Mouse (Mus musculus) limb, embryonic 11.5 days (tissue): Measurements from ENCODE around the gene Nectin1. TPM values are rescaled to one million over a fixed set of nuclear protein-coding genes. Genes with fewer than 3 reads are reported as not detected.
A peak's percentile ranks its signal among the peaks of the same experiment; 100 is the strongest.

Experiments
- ATAC-seq: fragments of 200-750 bp; cut with Nextera tagmentation; 2 replicates; pipeline ENCODE4 v1.8.0; 2017; ENCODE audit warnings: low read depth; ENCODE audit not compliant: insufficient number of reproducible peaks, low FRiP score, low TSS enrichment
- DNase-seq: peaks from one replicate; pipeline ENCODE4 v3.0.0-alpha.2; 2015; ENCODE audit warnings: low spot score
- H3K27ac ChIP-seq: fragments of 300-500 bp; sonication (generic); replicated peaks from 2 replicates; pipeline ENCODE4 v1.5.1; 2014; ENCODE audit warnings: low read depth, mild to moderate bottlenecking, low read length
- H3K27me3 ChIP-seq: fragments of 300-500 bp; sonication (generic); 2 replicates; pipeline ENCODE4 v1.6.1; 2014; ENCODE audit warnings: mild to moderate bottlenecking, low read length, mixed read lengths; ENCODE audit not compliant: control insufficient read depth, insufficient read depth
- H3K36me3 ChIP-seq: fragments of 300-500 bp; sonication (generic); 2 replicates; pipeline ENCODE4 v1.6.1; 2014; ENCODE audit warnings: mild to moderate bottlenecking, low read length, moderate library complexity, mixed read lengths; ENCODE audit not compliant: control insufficient read depth, insufficient read depth
- H3K4me1 ChIP-seq: fragments of 300-500 bp; sonication (generic); 2 replicates; pipeline ENCODE4 v1.6.1; 2014; ENCODE audit warnings: low read length, mixed read lengths; ENCODE audit not compliant: control insufficient read depth, insufficient read depth
- H3K4me2 ChIP-seq: fragments of 300-500 bp; sonication (generic); 2 replicates; pipeline ENCODE4 v1.6.1; 2014; ENCODE audit warnings: low read depth, mild to moderate bottlenecking, moderate library complexity; ENCODE audit not compliant: severe bottlenecking
- H3K4me3 ChIP-seq: fragments of 300-500 bp; sonication (generic); 2 replicates; pipeline ENCODE4 v1.5.1; 2014; ENCODE audit warnings: low read depth, low read length
- H3K9ac ChIP-seq: fragments of 300-500 bp; sonication (generic); 2 replicates; pipeline ENCODE4 v1.6.1; 2014; ENCODE audit warnings: mild to moderate bottlenecking, low read length
- H3K9me3 ChIP-seq: fragments of 300-500 bp; sonication (generic); 2 replicates; pipeline ENCODE4 v1.6.1; 2016; ENCODE audit warnings: low read length; ENCODE audit not compliant: control insufficient read depth
- WGBS: fragments of 180-500 bp; shearing (Covaris S2); extraction: QIAGEN DNeasy Blood & Tissue Kit; methylation state at CpG from one replicate; pipeline ENCODE4 v1.1.7; 2014; 5-methylcytosine and 5-hydroxymethylcytosine counted together
- polyA plus RNA-seq: library from polyadenylated mRNA; unstranded; fragments of >200 nt; fragmentation: Nextera tagmentation; extraction: Ambion mirVana; gene quantifications from 2 replicates; pipeline ENCODE4 v1.2.1, GENCODE M21; 2014

The Nectin1 gene
- 4.1 and 4.7 TPM in 2 replicates for polyA plus RNA-seq

- H3K4me1 ChIP-seq = peaks cover 22% of the 10 kb centered on the region
- no peaks in the 10 kb centered on the region for H3K36me3 ChIP-seq
- DNase-seq = peak; percentile 94
- H3K9ac ChIP-seq = peak within 1 kb of the TSS; percentile 87
- H3K9me3 ChIP-seq = no peaks in the 10 kb centered on the region
- peaks cover 14% of the 10 kb centered on the region for H3K27me3 ChIP-seq
- H3K4me3 ChIP-seq = peak within 1 kb of the TSS; percentile 75
- H3K4me2 ChIP-seq = peak within 1 kb of the TSS; percentile 94
- peak; percentile 84 for ATAC-seq
- WGBS = under 1% methylated on average over 37 of the region's 51 CpGs
- peak within 1 kb of the TSS; percentile 95 for H3K27ac ChIP-seq
These were observed at the start of gene Nectin1 for GRCm38 (mm10) chr9:43743647-43744137. Gene Nectin1, plus strand, starts transcription at chr9:43743984.

GRCm38 (mm10) chr9:43698080-43698712 lies 45.6 kb upstream of the Nectin1 start:
- no peak overlapping the region for H3K9ac ChIP-seq
- WGBS = 15% methylated on average over 8 of the region's 8 CpGs
- no peaks in the 10 kb centered on the region for H3K9me3 ChIP-seq
- ATAC-seq = no peak
- H3K36me3 ChIP-seq = no peaks in the 10 kb centered on the region
- H3K4me2 ChIP-seq = no peak overlapping the region
- no peak overlapping the region for H3K27ac ChIP-seq
- DNase-seq = peak; percentile 95
- H3K4me3 ChIP-seq = no peak overlapping the region
- H3K27me3 ChIP-seq = no peaks in the 10 kb centered on the region
- no peaks in the 10 kb centered on the region for H3K4me1 ChIP-seq

GRCm38 (mm10) chr9:43698841-43699240 lies 44.9 kb upstream of the Nectin1 start:
- 84% methylated on average over 10 of the region's 10 CpGs for WGBS
- no peak overlapping the region for H3K27ac ChIP-seq
- no peak overlapping the region for H3K4me2 ChIP-seq
- no peaks in the 10 kb centered on the region for H3K9me3 ChIP-seq
- H3K4me1 ChIP-seq = no peaks in the 10 kb centered on the region
- no peak overlapping the region for H3K4me3 ChIP-seq
- no peaks in the 10 kb centered on the region for H3K27me3 ChIP-seq
- no peak for DNase-seq
- H3K36me3 ChIP-seq = no peaks in the 10 kb centered on the region
- H3K9ac ChIP-seq = no peak overlapping the region
- no peak for ATAC-seq

GRCm38 (mm10) chr9:43699417-43700225 lies 44.2 kb upstream of the Nectin1 start:
- Histone ChIP-seq H3K9ac (no peak overlapping the region), H3K27ac (no peak overlapping the region), H3K4me2 (no peak overlapping the region), H3K4me1 (no peaks in the 10 kb centered on the region), H3K9me3 (no peaks in the 10 kb centered on the region), H3K36me3 (no peaks in the 10 kb centered on the region), H3K27me3 (no peaks in the 10 kb centered on the region), H3K4me3 (no peak overlapping the region)
- WGBS = 78% methylated on average over 11 of the region's 11 CpGs
- DNase-seq = no peak
- no peak for ATAC-seq

- DNase-seq = no peak
- no peak for ATAC-seq
- Histone ChIP-seq H3K27me3 (no peaks in the 10 kb centered on the region), H3K4me2 (no peak overlapping the region), H3K9me3 (no peaks in the 10 kb centered on the region), H3K27ac (no peak overlapping the region), H3K4me1 (no peaks in the 10 kb centered on the region), H3K36me3 (no peaks in the 10 kb centered on the region), H3K4me3 (no peak overlapping the region), H3K9ac (no peak overlapping the region)
- WGBS = 79% methylated on average over 3 of the region's 3 CpGs
These were observed 43.6 kb upstream of the Nectin1 start for GRCm38 (mm10) chr9:43700226-43700579.

- DNase-seq = no peak
- no peak overlapping the region for H3K4me2 ChIP-seq
These were observed 42.0 kb upstream of the Nectin1 start for GRCm38 (mm10) chr9:43701748-43702147.

GRCm38 (mm10) chr9:43707571-43707970 lies 36.2 kb upstream of the Nectin1 start:
- no peak for ATAC-seq
- Histone ChIP-seq H3K27ac (no peak overlapping the region), H3K9me3 (no peaks in the 10 kb centered on the region), H3K4me3 (no peak overlapping the region), H3K27me3 (no peaks in the 10 kb centered on the region), H3K36me3 (no peaks in the 10 kb centered on the region), H3K9ac (no peak overlapping the region), H3K4me1 (no peaks in the 10 kb centered on the region), H3K4me2 (no peak overlapping the region)
- 66% methylated on average over 4 of the region's 4 CpGs for WGBS
- no peak for DNase-seq

More at GRCm38 (mm10) chr9:43701748-43702147, 42.0 kb upstream of the Nectin1 start:
- Histone ChIP-seq H3K4me3 (no peak overlapping the region), H3K4me1 (no peaks in the 10 kb centered on the region), H3K9ac (no peak overlapping the region), H3K27me3 (no peaks in the 10 kb centered on the region), H3K27ac (no peak overlapping the region), H3K9me3 (no peaks in the 10 kb centered on the region), H3K36me3 (no peaks in the 10 kb centered on the region)
- ATAC-seq = no peak

- 89% methylated on average over 2 of the region's 2 CpGs for WGBS
- DNase-seq (no peak), ATAC-seq (no peak)
- no peaks in the 10 kb centered on the region for H3K4me1 ChIP-seq
- no peak overlapping the region for H3K27ac ChIP-seq
- H3K36me3 ChIP-seq = no peaks in the 10 kb centered on the region
- H3K27me3 ChIP-seq = no peaks in the 10 kb centered on the region
- H3K4me2 ChIP-seq = no peak overlapping the region
- H3K9ac ChIP-seq = no peak overlapping the region
- no peaks in the 10 kb centered on the region for H3K9me3 ChIP-seq
- no peak overlapping the region for H3K4me3 ChIP-seq
These were observed 35.1 kb upstream of the Nectin1 start for GRCm38 (mm10) chr9:43708715-43709114.
